Mouse (Mus musculus) stomach, postnatal 0 days (tissue): Measurements from ENCODE around the gene Ern1.

Source experiments
- CTCF ChIP-seq: IDR thresholded peaks from 2 replicates; pipeline ENCODE4 v1.5.1; 2016; ENCODE audit warnings: antibody characterized with exemption, low read depth, mild to moderate bottlenecking, moderate library complexity
- EP300 ChIP-seq: optimal IDR thresholded peaks from 2 replicates; pipeline ENCODE3; 2016; ENCODE audit warnings: antibody characterized with exemption

DNA sequence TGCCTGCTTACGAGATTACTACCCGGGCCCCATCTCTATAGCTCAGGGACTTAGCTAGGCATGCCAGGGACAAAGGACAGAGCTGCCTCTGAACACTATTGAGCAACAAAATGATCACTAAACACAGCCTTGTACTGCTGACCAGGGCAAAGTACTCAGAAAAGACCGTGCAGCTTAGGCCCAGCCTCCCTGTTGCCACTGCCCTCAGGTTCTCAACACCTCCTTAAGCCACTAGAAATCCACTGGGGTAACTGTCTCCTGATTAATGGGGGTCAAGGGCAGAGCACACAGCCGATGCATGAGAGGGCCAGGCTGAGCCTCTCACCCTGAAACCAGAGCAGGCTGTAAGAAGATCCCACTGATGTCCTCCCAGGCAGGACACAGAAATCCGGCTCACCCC is 26.8 kb upstream of the Ern1 start:
- TF ChIP-seq CTCF (no peak), EP300 (no peak)
